Mouse (Mus musculus) midbrain, embryonic 10.5 days (tissue): Measurements from ENCODE around the gene Tspan15. TPM values are rescaled to one million over a fixed set of nuclear protein-coding genes. Genes with fewer than 3 reads are reported as not detected.

Experiments
- DNase-seq: peaks from one replicate; pipeline ENCODE4 v3.0.0-alpha.2; 2017; ENCODE audit warnings: low spot score
- H3K27ac ChIP-seq: fragments of 300-500 bp; sonication (generic); replicated peaks from 2 replicates; pipeline ENCODE4 v1.5.1; 2016; ENCODE audit warnings: mild to moderate bottlenecking
- H3K27me3 ChIP-seq: fragments of 300-500 bp; sonication (generic); 2 replicates; pipeline ENCODE4 v1.6.1; 2016; ENCODE audit warnings: low read depth, mild to moderate bottlenecking; ENCODE audit not compliant: poor library complexity, severe bottlenecking
- H3K36me3 ChIP-seq: fragments of 300-500 bp; sonication (generic); 2 replicates; pipeline ENCODE4 v1.6.1; 2016; ENCODE audit warnings: mild to moderate bottlenecking, moderate library complexity
- H3K4me1 ChIP-seq: fragments of 300-500 bp; sonication (generic); 2 replicates; pipeline ENCODE4 v1.6.1; 2016
- H3K4me3 ChIP-seq: fragments of 300-500 bp; sonication (generic); 2 replicates; pipeline ENCODE4 v1.5.1; 2016; ENCODE audit warnings: mild to moderate bottlenecking, moderate library complexity
- H3K9me3 ChIP-seq: fragments of 300-500 bp; sonication (generic); replicated peaks from 2 replicates; pipeline ENCODE4 v1.6.1; 2016; ENCODE audit warnings: mild to moderate bottlenecking
- WGBS: fragments of 180-500 bp; shearing (Covaris S2); methylation state at CpG from one replicate; pipeline ENCODE4 v1.1.7; 2016; 5-methylcytosine and 5-hydroxymethylcytosine counted together
- polyA plus RNA-seq: library from polyadenylated mRNA; unstranded; fragments of >200 nt; fragmentation: Nextera tagmentation; extraction: Ambion mirVana; gene quantifications from 2 replicates; pipeline ENCODE4 v1.2.1, GENCODE M21; 2016

The Tspan15 gene
- 16.1 and 18.9 TPM in 2 replicates for polyA plus RNA-seq

DNA sequence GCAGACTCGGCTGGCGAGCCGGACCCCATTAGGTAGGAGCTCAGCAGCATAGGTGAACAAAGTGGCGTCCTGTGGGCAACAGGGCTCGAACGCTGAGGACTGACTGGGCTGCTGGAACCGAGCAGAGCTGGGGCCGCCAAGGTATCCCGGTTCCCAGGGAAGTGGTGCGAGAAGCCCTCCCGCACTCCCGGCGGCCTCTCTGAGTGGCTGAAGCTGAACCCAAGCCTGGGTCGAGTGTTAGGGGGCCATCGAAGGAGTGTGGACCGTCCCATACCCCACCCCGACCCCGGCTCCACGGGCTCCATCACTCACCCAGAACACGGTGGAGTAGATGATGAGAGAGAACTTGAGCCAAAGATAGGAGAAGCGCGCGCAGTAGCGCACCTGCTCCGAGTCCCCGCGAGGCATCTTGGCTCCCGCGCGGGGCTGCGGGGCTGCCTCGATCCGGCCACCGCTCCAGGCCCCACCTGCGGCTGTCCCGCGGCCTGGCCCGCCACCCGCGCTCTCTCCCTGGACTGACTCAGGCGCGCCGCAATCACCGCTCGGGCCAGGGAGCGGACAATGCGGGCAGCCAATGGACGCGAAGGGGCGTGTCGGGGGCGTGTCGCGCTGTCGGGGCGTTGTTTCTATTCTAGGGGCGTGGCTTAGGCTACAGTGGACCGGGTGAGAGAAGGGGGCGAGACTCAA, at the start of gene Tspan15:
TSS of gene Tspan15 (minus strand) at position 544 of the 687 bp plus-strand sequence.
- WGBS, result under 1% methylated on average over 59 of the region's 59 CpGs
- H3K4me1 ChIP-seq, result peaks cover 17% of the 10 kb centered on the region
- peaks cover 32% of the 10 kb centered on the region for H3K27me3 ChIP-seq
- no peaks in the 10 kb centered on the region for H3K36me3 ChIP-seq
- no peaks in the 10 kb centered on the region for H3K9me3 ChIP-seq
- H3K4me3 ChIP-seq, result peak within 1 kb of the TSS; percentile 77
- DNase-seq, result peak; percentile 97
- peak within 1 kb of the TSS; percentile 84 for H3K27ac ChIP-seq

GRCm38 (mm10) chr10:62279671-62280070, 48.6 kb upstream of the Tspan15 start:
- 84% methylated on average over 4 of the region's 4 CpGs for WGBS
- no peak overlapping the region for H3K27ac ChIP-seq
- no peaks in the 10 kb centered on the region for H3K27me3 ChIP-seq
- peaks cover 33% of the 10 kb centered on the region for H3K36me3 ChIP-seq
- no peaks in the 10 kb centered on the region; the same call in 1 of the 2 replicates for H3K9me3 ChIP-seq
- DNase-seq, result no peak
- H3K4me3 ChIP-seq, result no peak overlapping the region
- H3K4me1 ChIP-seq, result no peaks in the 10 kb centered on the region

GRCm38 (mm10) chr10:62279066-62279465, 48.0 kb upstream of the Tspan15 start:
- no peak for DNase-seq
- H3K4me1 ChIP-seq, result no peaks in the 10 kb centered on the region
- WGBS, result 64% methylated on average over 3 of the region's 3 CpGs
- H3K36me3 ChIP-seq, result peaks cover 33% of the 10 kb centered on the region
- no peaks in the 10 kb centered on the region for H3K27me3 ChIP-seq
- no peak overlapping the region for H3K27ac ChIP-seq
- no peak overlapping the region for H3K4me3 ChIP-seq
- no peaks in the 10 kb centered on the region; the same call in 1 of the 2 replicates for H3K9me3 ChIP-seq

GRCm38 (mm10) chr10:62277499-62278293, 46.6 kb upstream of the Tspan15 start:
- DNase-seq, result no peak
- Histone ChIP-seq H3K36me3 (peaks cover 34% of the 10 kb centered on the region), H3K4me1 (no peaks in the 10 kb centered on the region), H3K27me3 (no peaks in the 10 kb centered on the region), H3K9me3 (no peaks in the 10 kb centered on the region; the same call in 1 of the 2 replicates), H3K27ac (no peak overlapping the region), H3K4me3 (no peak overlapping the region)
- 94% methylated on average over 18 of the region's 19 CpGs for WGBS

DNA sequence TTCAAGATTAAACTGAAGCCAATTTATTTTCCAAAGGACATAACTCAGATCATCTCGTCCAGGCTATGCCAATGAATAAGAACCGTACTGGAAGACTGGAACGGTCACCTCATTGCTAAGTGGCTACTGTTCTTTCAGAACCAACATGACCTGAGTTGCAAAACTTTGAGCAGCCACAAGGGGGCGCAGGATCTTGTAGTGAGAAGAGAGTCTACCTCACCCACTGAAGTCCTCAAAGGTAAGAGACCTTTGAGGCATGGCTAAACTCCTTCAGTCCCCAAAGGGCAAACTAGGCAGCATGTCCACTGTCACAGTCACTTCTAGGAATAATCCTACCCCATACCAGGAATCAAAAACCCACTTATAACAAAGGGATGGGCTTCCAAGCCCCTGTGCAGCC, 44.2 kb upstream of the Tspan15 start:
- DNase-seq, result peak; percentile 75
- 46% methylated on average over 4 of the region's 4 CpGs for WGBS

DNA sequence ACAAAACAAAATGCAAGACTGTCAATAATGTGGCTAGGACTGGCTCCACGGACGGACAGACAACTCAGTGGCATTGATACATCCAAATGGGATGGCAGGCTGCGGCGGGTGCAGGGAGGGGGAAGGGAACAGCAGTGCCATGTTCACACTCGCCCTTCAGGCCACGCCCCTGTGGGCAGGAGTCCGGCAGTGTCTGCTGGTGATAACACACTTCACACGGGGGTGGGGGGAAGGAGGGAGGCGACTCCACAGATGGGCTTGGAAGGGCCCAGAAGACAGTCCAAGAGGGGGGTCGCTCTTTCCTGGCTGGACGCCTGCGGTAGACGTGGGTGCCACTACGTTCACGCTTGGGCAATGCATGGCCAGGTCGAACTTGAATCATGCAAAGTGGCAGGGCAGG, 38.2 kb upstream of the Tspan15 start:
- WGBS, result 78% methylated on average over 16 of the region's 16 CpGs
- DNase-seq, result no peak
- Histone ChIP-seq H3K9me3 (no peaks in the 10 kb centered on the region), H3K27me3 (no peaks in the 10 kb centered on the region), H3K4me1 (no peaks in the 10 kb centered on the region), H3K27ac (no peak overlapping the region), H3K4me3 (no peak overlapping the region), H3K36me3 (peaks cover 28% of the 10 kb centered on the region)

More for the DNA sequence above, 44.2 kb upstream of the Tspan15 start:
- no peak overlapping the region for H3K27ac ChIP-seq
- no peaks in the 10 kb centered on the region for H3K4me1 ChIP-seq
- H3K4me3 ChIP-seq, result no peak overlapping the region
- H3K9me3 ChIP-seq, result no peaks in the 10 kb centered on the region; the same call in 1 of the 2 replicates
- H3K36me3 ChIP-seq, result peaks cover 31% of the 10 kb centered on the region
- H3K27me3 ChIP-seq, result no peaks in the 10 kb centered on the region

DNA sequence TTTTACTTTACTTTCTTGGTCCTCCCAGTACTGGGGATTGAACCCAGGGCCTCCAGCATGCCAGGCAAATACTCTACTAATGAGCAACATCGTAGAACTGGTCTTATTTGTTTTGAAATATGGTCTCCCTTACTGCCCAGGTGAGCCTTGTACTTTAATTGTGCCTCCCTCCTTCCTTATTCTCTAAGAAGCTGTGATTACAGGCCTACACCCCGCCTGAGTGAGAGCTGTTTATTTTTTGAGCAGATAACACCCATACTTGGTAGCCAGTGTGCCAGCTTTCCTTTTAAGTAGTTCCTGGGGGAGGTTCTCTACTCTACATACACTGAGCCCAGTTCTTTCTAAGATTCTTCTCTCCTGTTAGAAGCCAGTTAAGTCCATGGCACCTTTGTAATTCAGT, 33.2 kb upstream of the Tspan15 start:
- H3K27me3 ChIP-seq, result no peaks in the 10 kb centered on the region
- no peak overlapping the region for H3K4me3 ChIP-seq
- peaks cover 4% of the 10 kb centered on the region for H3K36me3 ChIP-seq
- H3K27ac ChIP-seq, result no peak overlapping the region
- WGBS, result 66% methylated on average over 2 of the region's 2 CpGs
- no peaks in the 10 kb centered on the region for H3K9me3 ChIP-seq
- H3K4me1 ChIP-seq, result no peaks in the 10 kb centered on the region
- no peak for DNase-seq

- H3K27me3 ChIP-seq, result no peaks in the 10 kb centered on the region
- H3K4me3 ChIP-seq, result no peak overlapping the region
- H3K27ac ChIP-seq, result no peak overlapping the region
- no peaks in the 10 kb centered on the region for H3K4me1 ChIP-seq
- H3K9me3 ChIP-seq, result no peaks in the 10 kb centered on the region
- 17% methylated on average over 18 of the region's 18 CpGs for WGBS
- H3K36me3 ChIP-seq, result no peaks in the 10 kb centered on the region
- DNase-seq, result peak; percentile 88
Measured at GRCm38 (mm10) chr10:62261115-62261886, 30.2 kb upstream of the Tspan15 start.

- WGBS, result 92% methylated on average over 5 of the region's 5 CpGs
- Histone ChIP-seq H3K36me3 (no peaks in the 10 kb centered on the region), H3K9me3 (no peaks in the 10 kb centered on the region), H3K4me1 (no peaks in the 10 kb centered on the region), H3K4me3 (no peak overlapping the region), H3K27me3 (no peaks in the 10 kb centered on the region), H3K27ac (no peak overlapping the region)
- no peak for DNase-seq
Measured at GRCm38 (mm10) chr10:62258298-62258697, 27.2 kb upstream of the Tspan15 start.

GRCm38 (mm10) chr10:62252496-62253235, 21.6 kb upstream of the Tspan15 start:
- no peak for DNase-seq
- no peaks in the 10 kb centered on the region; the same call in 1 of the 2 replicates for H3K4me1 ChIP-seq
- WGBS, result 87% methylated on average over 27 of the region's 27 CpGs
- H3K27ac ChIP-seq, result no peak overlapping the region
- H3K9me3 ChIP-seq, result no peaks in the 10 kb centered on the region
- no peaks in the 10 kb centered on the region for H3K36me3 ChIP-seq
- H3K4me3 ChIP-seq, result no peak overlapping the region
- no peaks in the 10 kb centered on the region for H3K27me3 ChIP-seq

DNA sequence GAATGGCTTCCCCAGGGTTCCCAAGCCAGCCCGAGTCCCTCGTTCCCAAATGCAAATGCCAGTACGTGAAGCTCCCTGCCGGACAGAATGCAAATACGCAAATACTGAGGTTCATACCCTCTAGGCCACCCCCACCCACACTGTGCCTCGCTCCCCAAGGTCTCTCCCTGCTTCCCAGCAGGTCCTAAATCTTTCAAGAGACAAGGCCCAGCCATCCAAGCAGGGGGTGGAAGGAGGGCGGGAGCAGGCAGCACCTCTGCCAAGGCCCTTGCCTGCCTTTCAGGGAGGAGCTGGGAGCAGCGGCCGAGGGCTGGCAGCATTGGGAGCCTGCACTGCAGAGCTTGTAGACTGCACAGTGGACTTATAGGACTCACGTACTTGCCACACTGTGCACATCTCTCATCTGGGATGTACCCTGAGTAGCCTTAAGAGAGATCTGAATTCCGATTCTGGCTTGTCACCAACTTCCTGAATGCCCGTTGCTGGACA, 21.0 kb upstream of the Tspan15 start, which contains the start of gene Tacr2:
TSS of gene Tacr2 (plus strand) at position 439 of the 489 bp plus-strand sequence.
- Histone ChIP-seq H3K9me3 (no peaks in the 10 kb centered on the region), H3K36me3 (no peaks in the 10 kb centered on the region), H3K27me3 (no peaks in the 10 kb centered on the region), H3K4me1 (peaks cover 2% of the 10 kb centered on the region; the same call in 1 of the 2 replicates), H3K4me3 (no peak within 1 kb of the TSS), H3K27ac (no peak within 1 kb of the TSS)
- no peak for DNase-seq
- WGBS, result 55% methylated on average over 12 of the region's 12 CpGs

DNA sequence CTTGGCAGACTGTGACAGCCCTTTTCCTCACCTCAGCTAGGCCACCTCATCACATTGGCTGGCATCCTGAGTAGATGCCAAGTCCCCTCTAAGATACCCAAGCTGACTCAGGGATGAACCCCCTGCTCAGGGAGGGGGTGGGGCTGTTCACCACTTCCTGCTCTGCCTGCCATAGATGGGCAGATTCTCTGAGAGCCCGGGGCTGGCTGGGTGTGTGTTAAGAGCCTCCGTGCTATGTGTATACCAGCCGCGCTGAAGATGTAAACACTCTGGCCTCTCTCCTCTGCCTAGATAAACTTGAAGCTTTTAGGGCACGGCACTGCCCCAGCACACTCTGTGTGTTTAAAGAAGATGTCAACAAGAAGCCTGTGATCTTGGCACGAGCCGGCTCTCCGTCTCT, 16.8 kb upstream of the Tspan15 start:
- WGBS, result 57% methylated on average over 8 of the region's 8 CpGs
- Histone ChIP-seq H3K4me1 (peaks cover 3% of the 10 kb centered on the region; the same call in 1 of the 2 replicates), H3K4me3 (no peak overlapping the region), H3K9me3 (no peaks in the 10 kb centered on the region), H3K27ac (no peak overlapping the region), H3K36me3 (no peaks in the 10 kb centered on the region), H3K27me3 (no peaks in the 10 kb centered on the region)
- no peak for DNase-seq
